Mouse (Mus musculus) cerebellum, adult 2 months (tissue): Measurements from ENCODE around the gene Frat2.

Source experiments
- CTCF ChIP-seq: fragments of 200-500 bp; IDR thresholded peaks from 2 replicates; pipeline ENCODE4 v1.5.1; 2011; ENCODE audit warnings: low read depth, mild to moderate bottlenecking, control low read depth, low read length, moderate library complexity, borderline replicate concordance; ENCODE audit not compliant: insufficient read depth
- POLR2A ChIP-seq: fragments of 200-500 bp; IDR thresholded peaks from 2 replicates; pipeline ENCODE4 v1.6.1; 2011; ENCODE audit warnings: low read length, control low read depth, borderline replicate concordance; ENCODE audit not compliant: insufficient read depth

- TF ChIP-seq CTCF (no peak), POLR2A (no peak)
These were observed 12.1 kb downstream of the Frat2 start for GRCm38 (mm10) chr19:41835816-41836215.
